Mouse (Mus musculus): ENCODE data around the gene Lrrc58.

The Lrrc58 gene

GRCm38 (mm10) chr16:37867791-37868505, at the start of gene Lrrc58:
Lrrc58 (plus strand) TSS chr16:37868389.
- DNase-seq (ENCODE audit: low read depth, low spot score): peak; percentile 89

GRCm38 (mm10) chr16:37823949-37824348, 44.2 kb upstream of the Lrrc58 start:
- no peak for DNase-seq (ENCODE audit: low read depth, low spot score)

GRCm38 (mm10) chr16:37824778-37825505, 43.2 kb upstream of the Lrrc58 start:
- DNase-seq (ENCODE audit: low read depth, low spot score): no peak

- DNase-seq (ENCODE audit: low read depth, low spot score): no peak
These were observed 41.9 kb upstream of the Lrrc58 start for GRCm38 (mm10) chr16:37826286-37826685.

GRCm38 (mm10) chr16:37831041-37831440, 37.1 kb upstream of the Lrrc58 start:
- no peak for DNase-seq (ENCODE audit: low read depth, low spot score)

- DNase-seq (ENCODE audit: low read depth, low spot score): no peak
These were observed 30.6 kb upstream of the Lrrc58 start for GRCm38 (mm10) chr16:37837571-37837970.

GRCm38 (mm10) chr16:37842439-37842838, 25.8 kb upstream of the Lrrc58 start:
- DNase-seq (ENCODE audit: low read depth, low spot score): no peak

GRCm38 (mm10) chr16:37843740-37844139, 24.4 kb upstream of the Lrrc58 start:
- DNase-seq (ENCODE audit: low read depth, low spot score): no peak

GRCm38 (mm10) chr16:37845202-37845925, 22.8 kb upstream of the Lrrc58 start:
- DNase-seq (ENCODE audit: low read depth, low spot score): no peak

GRCm38 (mm10) chr16:37847081-37847480, 21.1 kb upstream of the Lrrc58 start:
- DNase-seq (ENCODE audit: low read depth, low spot score): no peak

GRCm38 (mm10) chr16:37851366-37851765, 16.8 kb upstream of the Lrrc58 start:
- DNase-seq (ENCODE audit: low read depth, low spot score): no peak

- DNase-seq (ENCODE audit: low read depth, low spot score): no peak
These were observed 14.9 kb upstream of the Lrrc58 start for GRCm38 (mm10) chr16:37853279-37853678.

- DNase-seq (ENCODE audit: low read depth, low spot score): no peak
These were observed 14.1 kb upstream of the Lrrc58 start for GRCm38 (mm10) chr16:37854054-37854453.

GRCm38 (mm10) chr16:37854593-37854992, 13.6 kb upstream of the Lrrc58 start:
- DNase-seq (ENCODE audit: low read depth, low spot score): no peak

- DNase-seq (ENCODE audit: low read depth, low spot score): no peak
These were observed 12.6 kb upstream of the Lrrc58 start for GRCm38 (mm10) chr16:37855583-37855982.

GRCm38 (mm10) chr16:37856327-37856726, 11.9 kb upstream of the Lrrc58 start:
- DNase-seq (ENCODE audit: low read depth, low spot score): no peak

GRCm38 (mm10) chr16:37857495-37857894, 10.7 kb upstream of the Lrrc58 start:
- DNase-seq (ENCODE audit: low read depth, low spot score): no peak

GRCm38 (mm10) chr16:37860213-37860612, 8.0 kb upstream of the Lrrc58 start:
- DNase-seq (ENCODE audit: low read depth, low spot score): no peak

- no peak for DNase-seq (ENCODE audit: low read depth, low spot score)
These were observed 7.2 kb upstream of the Lrrc58 start, which contains the start of gene Gm36028 for GRCm38 (mm10) chr16:37861029-37861428. Gm36028 (minus strand) TSS chr16:37861146.

- no peak for DNase-seq (ENCODE audit: low read depth, low spot score)
These were observed 4.3 kb upstream of the Lrrc58 start for GRCm38 (mm10) chr16:37863876-37864275.

GRCm38 (mm10) chr16:37865841-37866240, 2.3 kb upstream of the Lrrc58 start:
- no peak for DNase-seq (ENCODE audit: low read depth, low spot score)
